Mouse (Mus musculus): ENCODE data around the gene Cd3eap.

Cd3eap gene

DNA sequence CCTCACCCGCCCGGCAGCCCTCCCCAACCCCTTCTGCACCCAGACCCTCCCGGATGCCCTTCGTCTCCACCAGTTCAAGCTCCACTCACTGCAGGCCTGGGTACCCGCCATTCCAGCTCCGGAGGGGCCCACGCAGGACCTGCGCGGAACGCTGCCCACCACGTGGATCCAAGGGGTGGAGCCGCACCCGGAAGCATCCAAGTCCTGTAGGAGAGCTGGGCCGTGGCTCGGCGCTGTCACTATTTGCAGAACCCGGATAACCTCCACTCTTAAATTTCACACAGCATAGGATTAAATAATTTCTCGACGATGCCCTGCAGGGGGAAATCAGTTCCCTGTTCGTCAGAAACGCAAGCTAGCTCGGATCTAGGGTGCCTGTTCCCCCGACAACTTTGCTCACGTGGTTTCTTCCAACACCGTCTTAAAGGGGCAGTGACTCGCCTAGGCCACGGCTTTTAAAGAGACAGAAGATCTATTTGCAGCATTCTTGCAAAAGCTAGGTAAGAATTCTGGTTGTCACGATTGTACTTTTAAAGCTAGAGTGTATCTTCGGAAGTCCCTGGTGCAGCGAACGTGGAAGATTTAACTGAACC lies at the start of gene Cd3eap, which contains the start of gene Ppp1r13l:
Gene Cd3eap (minus strand): TSS at position 185 of the 593 bp plus-strand sequence.
Gene Ppp1r13l (plus strand): TSS at position 451 of the 593 bp plus-strand sequence.
- peak; percentile 82 to 91 for DNase-seq (ENCODE audit: low spot score in 2 of 2)

DNA sequence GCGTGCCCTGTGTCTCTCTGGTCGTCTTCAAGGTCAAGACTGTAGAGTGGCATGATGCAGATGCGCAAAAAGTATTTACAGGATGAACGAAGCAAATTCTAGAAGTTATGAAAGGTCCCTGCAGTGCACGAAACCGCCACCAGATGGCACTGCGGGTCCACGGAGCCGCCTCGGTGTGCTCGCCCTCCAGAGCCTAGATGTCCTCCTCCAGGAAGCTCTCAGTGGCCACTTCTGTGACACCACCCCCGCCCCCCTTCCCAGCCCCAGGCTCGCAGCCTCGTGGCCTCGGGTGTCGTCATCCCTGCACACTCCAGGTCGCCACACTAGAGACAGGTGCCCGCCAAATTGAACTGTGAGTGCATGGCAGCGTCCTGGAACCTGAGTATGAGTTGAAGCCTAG lies 46.1 kb upstream of the Cd3eap start:
- DNase-seq (ENCODE audit: low spot score in 2 of 2): peak; percentile 33 to 73

DNA sequence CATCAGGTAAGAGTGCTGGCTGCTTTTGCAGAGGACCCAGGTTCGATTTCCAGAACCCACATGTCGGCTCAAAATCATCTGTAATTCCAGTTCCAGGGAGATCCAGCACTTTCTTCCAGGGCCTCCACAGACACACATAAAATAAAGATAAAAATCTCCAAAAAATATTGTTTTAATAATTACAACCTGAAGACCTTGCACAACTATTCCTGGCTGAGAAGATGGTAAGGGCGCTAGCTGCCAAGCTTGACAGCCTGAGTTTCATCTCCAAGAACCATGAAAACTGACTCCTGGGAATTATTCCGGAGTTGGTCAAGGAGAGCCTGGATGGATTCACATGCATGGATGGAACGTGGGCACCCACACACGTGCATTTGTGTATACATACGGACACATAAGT lies 45.2 kb upstream of the Cd3eap start, which contains the start of gene Ckm:
Gene Ckm (plus strand): TSS at position 301 of the 400 bp plus-strand sequence.
- no peak for DNase-seq (ENCODE audit: low spot score in 2 of 2)

DNA sequence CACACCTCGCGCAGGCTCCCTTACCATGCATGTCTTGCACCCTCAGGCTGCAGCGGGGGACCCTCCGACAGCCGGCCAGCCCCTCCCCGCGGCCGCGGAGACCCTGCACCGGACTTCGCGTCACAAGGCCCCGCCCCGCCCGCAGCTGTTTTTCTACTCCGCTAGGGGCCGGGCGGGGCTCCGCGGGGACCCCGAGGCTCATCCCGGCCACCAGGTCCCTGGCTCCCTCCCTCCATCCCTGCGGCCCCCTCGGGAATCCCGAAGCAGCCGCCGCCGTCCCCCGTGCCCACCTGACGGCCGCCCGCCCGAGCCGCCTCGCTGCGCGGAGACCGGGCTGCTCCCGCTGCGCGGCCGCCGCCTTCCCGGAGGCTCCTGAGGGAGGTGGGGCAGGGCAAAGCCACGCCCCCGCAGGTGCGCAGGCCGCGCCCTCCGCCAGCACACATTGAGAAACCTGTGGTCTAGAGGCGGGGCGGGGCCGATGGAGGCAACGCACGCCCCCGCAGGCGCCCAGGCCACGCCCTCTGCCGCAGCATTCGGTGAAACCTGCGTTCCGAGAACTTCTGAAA lies 44.5 kb upstream of the Cd3eap start, which contains the start of gene Klc3:
Gene Klc3 (minus strand): TSS at position 374 of the 566 bp plus-strand sequence.
- no peak for DNase-seq (ENCODE audit: low spot score in 2 of 2)

DNA sequence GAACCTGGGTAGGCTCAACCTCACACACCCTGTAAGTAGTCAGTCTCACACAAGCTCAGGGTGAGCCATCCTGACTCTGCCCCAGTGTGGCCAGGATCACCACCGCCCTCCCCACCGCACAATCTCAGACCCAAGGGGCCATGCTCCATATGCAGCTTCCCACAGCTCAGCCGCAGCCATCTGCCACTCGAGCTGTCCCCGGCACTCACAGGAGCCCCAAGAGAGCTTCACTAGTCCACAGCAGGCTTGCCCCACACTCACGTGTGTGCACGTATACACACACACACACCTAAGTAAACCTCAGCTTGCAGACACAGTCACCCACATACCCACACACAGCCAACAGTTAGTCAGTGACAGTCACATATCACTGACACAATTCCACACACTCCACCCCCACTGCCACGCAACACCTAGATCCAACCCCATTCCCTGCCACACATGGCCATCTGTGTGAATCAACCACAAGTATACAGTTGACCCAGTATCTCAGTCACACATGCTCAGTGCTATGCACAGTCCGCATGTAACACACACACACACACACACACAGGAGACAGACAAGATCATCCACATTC lies 43.3 kb upstream of the Cd3eap start:
- DNase-seq (ENCODE audit: low spot score in 2 of 2): no peak

DNA sequence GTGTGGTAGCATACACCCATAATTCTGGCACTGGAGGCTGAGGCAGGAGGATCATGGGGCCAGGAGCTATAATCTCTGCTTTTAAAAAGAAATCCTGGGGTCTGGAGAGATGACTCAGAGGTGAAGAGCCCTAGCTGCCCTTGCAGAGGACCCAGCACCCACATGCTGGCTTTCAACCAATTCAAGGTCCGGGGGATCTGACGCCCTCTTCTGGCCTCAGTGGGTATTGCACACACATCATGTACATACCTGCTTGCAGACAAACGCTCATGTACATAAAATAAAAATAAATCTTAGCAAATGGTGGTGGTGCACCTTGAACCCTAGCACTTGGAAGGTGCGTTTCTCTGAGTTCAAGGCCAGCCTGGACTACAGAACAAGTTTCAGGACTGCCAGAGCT lies 41.7 kb upstream of the Cd3eap start:
- DNase-seq (ENCODE audit: low spot score in 2 of 2): no peak

DNA sequence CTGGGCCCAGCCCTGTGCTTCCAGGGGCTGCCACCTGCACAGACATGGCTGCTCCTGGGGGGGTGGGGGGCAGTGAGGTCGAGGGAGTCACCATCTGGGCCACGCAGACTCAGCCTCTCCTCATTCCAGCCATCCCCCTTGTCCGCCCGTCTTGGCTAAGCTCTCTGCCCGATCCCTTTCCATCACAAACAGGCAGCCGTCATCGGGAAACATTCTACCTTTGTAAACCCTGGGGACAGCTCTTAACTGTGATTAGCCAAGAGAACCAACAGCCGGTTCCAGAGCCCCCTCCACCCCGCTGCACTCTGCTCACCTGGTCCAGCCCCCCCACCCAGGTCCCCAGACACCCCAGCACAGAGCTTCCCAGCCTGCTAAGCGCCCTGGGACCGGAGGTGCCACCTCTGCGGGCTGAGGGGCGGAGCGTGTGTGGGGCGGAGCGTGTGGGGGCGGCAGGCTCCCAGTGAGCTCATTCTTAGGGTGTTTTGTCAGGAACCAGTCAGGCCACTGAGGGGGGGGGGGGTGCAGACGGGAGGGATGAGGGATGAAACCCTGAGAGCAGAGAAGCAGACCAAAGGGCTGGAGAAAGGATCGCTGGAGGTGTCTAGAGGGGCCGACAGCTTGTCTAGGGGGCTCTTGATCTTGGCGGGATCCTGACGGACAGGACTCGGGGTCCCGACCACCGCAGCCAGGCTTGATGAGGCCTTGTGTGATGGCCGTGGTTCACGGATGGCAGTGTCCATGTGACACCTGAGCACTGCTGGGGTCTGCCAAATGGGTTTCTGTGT lies 40.4 kb upstream of the Cd3eap start:
- no peak for DNase-seq (ENCODE audit: low spot score in 2 of 2)

DNA sequence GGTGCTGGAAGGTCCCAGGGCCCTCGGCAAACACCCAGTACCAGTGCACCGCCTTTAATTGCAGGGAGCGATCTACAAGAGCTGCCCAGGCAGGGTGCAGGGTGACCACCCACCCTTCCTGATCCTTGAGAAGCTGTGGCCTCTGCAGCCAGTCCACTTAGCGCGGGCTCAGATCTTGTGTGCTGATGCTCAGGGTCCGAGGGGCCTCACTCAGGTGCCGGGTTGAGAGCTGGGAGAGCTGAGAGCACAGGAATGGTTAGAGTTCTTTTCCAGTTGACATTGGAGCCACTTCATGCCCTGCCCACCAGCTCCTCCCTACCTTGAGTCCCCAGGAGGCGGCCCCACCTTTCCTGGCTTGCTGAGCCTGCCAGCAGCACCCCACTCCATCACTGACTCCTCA lies 35.2 kb upstream of the Cd3eap start:
- DNase-seq (ENCODE audit: low spot score in 2 of 2): no peak

DNA sequence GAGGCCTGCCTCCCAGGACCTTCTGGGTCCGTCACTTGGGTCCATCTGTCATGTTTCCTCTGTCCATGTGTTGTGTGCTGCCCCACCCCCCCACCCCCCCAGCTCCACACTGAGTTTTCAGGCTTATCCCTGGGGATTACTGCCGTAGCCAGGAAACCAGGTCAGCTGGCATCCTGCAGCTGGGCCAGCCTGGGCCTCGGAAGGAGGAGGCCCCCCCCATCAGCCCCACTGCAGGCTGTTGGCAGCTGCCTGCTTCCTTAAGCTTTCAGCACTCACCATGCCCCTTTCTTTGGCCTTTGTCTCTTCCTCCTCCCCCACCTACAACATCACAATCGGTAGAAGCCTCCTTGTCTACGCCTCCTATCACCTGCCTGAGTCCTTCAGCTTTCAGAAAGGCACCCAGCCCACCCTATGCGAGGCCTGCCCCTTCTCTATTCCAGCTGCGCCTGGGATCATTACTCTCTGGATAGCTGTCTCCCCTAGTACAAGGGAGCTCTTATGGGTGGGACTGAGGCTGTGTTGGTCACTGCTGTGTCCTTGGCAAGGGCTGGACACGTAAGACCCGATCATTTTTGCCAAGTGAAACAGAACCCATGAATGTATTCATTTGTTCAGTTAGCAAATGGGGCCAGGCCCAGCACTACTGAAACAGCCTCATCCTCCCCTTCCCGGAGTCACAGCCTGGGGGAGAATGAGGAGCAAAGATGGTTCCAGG lies 29.6 kb upstream of the Cd3eap start:
- no peak for DNase-seq (ENCODE audit: low spot score in 2 of 2)

DNA sequence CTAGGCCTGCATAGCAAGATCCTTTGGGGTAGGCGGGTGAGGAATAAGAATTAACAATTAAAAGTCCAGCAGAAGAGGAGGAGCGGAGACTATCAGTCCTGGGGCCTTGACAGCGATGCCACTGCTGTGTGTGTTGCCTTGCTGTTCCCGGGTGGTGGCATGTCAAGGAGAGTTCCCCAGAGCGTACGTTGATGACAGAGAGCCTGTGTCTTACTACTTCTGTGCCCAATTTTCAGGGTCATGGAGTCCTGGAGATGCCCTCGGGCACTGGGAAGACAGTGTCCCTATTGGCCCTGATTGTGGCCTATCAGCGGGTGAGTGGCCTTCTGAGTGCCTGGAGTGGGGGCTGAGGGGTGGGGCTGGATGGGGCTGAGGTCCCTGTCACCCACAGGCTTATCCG lies 24.4 kb upstream of the Cd3eap start:
- no peak for DNase-seq (ENCODE audit: low spot score in 2 of 2)

DNA sequence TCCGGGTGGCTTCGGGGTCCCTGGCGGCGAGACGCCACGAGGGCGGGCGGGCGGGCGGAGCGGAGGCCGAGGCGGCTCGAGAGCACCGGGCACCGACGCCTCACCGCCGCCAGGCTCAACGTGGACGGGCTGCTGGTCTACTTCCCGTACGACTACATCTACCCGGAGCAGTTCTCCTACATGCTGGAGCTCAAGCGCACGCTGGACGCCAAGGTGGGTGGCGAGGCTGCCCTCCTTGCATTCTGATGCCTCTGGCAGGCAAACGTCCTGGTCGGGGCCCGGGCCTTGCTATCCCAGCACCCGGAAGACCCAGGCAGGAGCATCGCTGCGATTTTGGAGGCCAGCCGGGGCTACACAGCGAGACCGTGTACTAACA lies 22.9 kb upstream of the Cd3eap start:
- DNase-seq (ENCODE audit: low spot score in 2 of 2): no peak

DNA sequence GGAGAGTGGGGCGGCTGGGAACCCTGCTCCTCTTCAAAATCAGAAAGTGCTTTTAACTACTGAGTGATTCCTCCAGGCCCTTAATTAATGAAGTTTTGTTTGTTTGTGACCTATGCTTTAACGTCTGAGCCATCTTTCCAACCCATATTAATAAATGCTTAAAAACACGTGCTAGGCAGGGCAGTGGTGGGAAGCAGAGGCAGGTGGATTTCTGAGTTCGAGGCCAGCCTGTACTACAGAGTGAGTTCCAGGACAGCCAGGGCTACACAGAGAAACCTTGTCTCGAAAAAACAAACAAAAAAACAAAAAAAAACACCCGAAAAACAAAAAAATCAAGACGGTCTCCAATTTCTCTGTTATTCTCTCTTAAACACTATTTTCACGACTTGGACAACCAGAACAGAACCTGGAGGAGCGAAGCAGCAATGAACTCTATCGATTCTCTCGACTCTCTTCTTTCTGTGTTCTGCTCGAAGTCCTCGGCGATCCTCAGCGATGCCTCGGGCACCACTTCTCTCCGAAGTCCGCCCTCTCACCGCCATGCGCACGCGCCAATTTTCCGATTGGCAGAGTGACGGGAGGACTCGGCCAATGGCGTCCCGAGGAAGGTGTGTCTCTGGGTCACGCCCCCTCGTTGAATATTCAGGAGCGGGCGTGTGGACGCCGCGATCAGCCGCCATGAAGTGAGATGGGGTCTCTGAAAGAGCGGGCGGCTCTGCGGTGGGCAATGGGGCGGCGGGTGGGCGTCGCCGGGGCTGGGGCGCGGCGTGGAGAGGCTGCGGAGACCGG lies 22.3 kb upstream of the Cd3eap start, which contains the start of gene Ercc2:
Gene Ercc2 (plus strand): TSS at position 634 of the 789 bp plus-strand sequence.
- peak; percentile 96 to 98 for DNase-seq (ENCODE audit: low spot score in 2 of 2)

DNA sequence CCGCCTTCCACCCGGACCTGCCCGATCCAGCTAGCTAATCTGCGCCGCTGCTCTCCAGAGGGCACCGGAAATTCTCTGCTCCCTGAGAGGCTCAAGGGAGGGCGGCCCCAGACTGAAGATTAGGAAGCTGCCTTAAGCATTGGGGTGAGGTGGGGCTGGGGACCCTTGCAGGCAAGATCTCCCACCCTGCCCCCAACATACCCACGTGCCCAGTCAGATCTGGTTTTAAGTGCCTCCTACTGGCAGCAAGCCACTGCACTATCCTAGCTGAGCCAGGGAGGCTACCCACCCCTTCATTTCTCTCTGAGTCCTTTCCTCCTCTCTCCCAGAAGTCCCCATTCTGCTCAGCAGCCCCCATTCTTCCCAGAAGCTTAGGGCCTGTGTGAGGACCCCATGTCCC lies 18.8 kb upstream of the Cd3eap start:
- DNase-seq (ENCODE audit: low spot score in 2 of 2): no peak

DNA sequence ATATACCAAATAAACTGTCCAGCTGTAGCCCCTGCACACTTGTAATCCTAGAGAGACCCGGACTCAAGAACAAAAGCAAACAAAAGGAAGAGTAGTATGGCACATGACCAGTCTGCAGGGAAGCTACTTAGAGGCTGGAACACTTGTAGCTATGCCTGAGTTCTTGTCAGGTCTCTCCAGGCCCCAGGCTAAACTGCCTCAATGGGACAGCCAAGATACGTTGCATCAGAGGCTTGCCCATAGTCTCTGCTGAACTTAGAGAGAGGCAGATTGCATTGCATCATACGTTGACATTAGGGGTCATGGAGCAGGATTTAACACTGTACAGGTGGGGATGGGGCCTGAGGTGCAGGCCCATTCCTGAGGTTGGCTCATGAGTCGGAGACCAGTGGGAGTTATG lies 16.7 kb upstream of the Cd3eap start:
- no peak for DNase-seq (ENCODE audit: low spot score in 2 of 2)

DNA sequence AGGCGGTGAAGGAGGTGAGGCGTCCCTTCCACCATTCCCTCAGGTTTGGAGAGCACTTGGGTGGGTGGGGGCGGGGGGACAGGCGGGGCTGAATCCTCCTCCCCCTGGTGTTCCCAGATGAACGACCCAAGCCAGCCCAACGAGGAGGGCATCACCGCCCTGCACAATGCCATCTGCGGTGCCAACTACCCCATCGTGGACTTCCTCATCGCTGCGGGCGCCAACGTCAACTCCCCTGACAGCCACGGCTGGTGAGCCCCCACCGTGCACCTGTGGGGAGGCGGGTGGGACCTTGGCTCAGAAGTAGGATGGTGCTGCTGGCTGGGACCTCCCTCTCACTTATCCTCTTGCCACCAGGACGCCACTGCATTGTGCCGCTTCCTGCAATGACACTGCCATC lies 16.1 kb upstream of the Cd3eap start:
- DNase-seq (ENCODE audit: low spot score in 2 of 2): no peak

DNA sequence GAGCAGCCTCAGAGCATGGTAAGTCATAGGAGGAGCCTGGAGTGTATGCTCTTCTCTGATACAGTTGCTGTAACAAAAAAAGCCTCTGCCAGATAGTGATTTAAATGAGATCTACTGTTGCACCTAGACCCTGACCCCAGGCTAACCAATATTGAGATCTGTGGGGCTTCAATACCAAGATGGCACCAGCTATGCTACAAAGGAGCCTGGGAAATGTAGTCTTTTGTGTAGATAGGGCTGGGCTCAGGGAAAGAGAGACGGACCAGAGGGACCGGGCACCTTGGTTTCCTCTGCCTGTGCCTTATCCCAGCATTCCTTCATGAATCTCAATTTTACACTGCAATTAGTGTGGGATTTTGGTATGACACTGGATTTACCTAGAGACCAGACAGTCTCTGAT lies 14.1 kb upstream of the Cd3eap start:
- no peak for DNase-seq (ENCODE audit: low spot score in 2 of 2)

DNA sequence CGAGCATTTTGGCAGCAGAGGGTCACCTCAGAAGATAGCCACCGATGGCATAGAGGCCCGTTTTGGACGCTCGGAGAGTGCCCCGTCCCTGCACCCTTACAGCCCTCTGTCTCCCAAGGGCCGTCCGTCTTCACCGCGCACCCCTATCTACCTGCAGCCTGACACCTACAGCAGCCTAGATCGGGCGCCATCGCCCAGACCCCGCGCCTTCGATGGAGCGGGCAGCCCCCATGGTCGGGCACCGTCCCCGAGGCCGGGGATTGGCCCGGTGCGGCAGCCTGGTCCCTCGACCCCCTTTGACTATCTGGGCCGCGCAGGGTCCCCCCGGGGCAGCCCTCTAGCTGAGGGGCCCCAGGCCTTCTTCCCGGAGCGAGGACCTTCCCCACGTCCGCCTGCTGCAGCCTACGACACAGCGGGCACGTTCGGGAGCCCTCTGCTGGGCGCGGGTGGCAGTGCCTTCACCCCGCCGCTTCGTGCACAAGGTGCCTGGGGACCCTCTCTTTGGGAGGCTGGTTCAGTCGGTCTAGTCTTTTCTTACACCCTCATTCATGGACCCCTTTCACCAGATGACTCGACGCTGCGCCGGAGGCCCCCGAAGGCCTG lies 10.6 kb upstream of the Cd3eap start:
- DNase-seq (ENCODE audit: low spot score in 2 of 2): peak in 1 of 2 experiments; percentile 33

DNA sequence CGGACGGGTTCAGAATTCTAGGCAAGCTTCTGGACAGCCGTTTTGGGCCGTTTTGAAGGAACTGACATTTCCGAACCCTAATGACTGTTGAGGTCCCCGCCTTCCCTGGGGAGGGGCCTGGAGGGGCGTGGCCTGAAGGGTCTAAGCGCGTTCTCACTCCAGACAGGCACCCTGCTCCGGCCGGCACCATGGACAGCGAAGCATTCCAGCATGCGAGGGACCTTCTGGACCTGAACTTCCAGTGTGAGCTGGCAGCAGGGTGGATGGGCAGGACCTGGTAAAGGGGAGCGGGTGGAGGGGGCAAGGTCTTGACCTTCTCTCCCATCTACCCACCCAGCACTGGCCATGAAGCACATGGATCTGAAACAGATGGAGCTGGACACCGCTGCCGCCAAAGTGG lies 9.1 kb upstream of the Cd3eap start:
- no peak for DNase-seq (ENCODE audit: low spot score in 2 of 2)

DNA sequence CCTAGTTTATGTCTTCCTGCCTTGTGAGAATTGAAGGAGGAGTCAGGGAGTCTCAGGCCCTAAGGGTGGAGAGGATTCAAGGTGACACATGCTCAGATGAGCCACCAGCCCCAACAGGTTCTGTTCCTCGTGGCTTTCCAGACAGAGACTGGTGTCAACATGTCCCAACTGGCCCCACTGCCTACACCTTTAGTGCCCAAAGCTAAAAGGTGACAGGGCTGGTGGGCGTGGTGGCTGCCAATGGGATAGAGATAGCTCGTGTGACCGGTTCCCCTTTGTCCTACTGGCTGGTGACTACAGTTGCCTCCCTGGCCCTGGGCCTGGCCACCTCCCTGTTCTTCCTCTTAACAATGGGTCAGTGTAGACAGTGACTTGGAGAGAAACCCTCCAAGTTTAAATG lies 6.1 kb upstream of the Cd3eap start:
- DNase-seq (ENCODE audit: low spot score in 2 of 2): no peak

DNA sequence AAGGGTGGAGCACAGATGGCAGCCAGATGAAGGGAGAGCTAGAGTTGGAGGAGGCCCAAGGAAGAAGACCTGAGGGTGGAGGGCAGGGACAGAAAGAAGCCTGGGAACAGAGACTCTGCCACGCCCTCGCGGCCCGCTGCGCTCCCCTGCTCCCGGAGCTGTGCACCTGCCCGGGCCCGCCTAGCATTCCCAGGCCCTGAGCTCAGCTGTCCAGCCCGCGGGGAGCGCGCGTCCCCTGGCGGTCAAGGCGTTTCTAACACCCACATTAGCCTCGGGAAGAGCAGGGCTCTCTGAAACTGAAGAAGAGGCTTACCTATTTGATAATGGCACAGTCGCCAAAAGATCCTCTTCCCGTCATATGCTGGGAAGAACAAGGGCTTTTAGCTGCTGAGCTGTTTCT lies 4.6 kb upstream of the Cd3eap start:
- DNase-seq (ENCODE audit: low spot score in 2 of 2): peak; percentile 64 to 79

DNA sequence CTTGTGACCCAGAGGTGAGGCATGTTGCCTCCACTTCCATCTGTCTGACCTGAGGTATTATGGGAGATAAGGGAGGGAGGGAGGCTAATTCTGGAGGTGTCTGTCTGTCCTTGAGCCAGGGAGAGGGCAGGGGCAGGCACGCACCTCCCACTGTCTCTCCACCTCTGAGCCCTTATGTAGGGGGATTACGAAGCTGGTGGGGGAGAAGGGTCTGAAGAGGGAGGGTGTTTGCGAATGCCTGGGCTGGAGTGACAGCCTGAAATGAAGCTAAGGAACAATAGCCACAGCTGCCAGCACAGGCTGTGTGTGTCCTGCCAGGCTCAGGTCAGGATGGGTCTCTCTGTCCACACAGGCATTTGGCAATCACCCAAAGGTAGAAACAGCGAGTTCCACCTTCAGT lies 3.0 kb upstream of the Cd3eap start:
- DNase-seq (ENCODE audit: low spot score in 2 of 2): peak; percentile 71 to 74

Data from heart, adult 9 months (tissue).